Comparison of ENCODE assay signal across 23 mouse cellular contexts in the genomic region with DNA sequence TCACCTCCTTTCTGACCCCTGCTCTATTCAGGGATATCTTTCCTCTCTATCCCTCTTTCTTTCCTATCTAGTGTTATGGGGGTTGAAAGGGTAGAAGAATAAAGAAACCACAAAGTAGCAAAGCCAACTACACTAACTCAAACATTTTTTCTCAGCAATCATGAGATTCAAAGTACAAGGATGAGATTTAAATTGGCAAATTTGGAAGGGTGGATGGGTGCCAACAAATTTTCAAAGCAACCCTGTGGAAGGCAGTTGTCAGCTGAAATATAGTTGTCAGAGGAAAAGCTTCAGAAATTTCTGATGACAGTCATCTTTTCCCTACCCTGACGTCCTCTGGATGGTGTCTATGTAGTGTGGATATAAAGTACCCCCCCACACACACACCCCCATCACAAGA.
"Had no signal": no experiment of that assay in that cellular context is flagged by ENCODE, and none has a peak within 500 bp of the region (broad histone marks: within the 10 kb centered on the region; RNA-seq: fewer than 3 reads in every experiment).

No protein-coding gene starts in this region.

- ATAC-seq: intestine, embryonic 16.5 days; liver, postnatal 0 days; midbrain, embryonic 13.5 days; midbrain, embryonic 16.5 days had no signal

- H3K4me2 ChIP-seq: limb, embryonic 13.5 days; midbrain, embryonic 13.5 days; neural tube, embryonic 13.5 days had no signal

- H3K4me1 ChIP-seq: limb, embryonic 10.5 days; limb, embryonic 13.5 days; megakaryocyte, embryonic 14.5 days; midbrain, embryonic 13.5 days; neural tube, embryonic 13.5 days had no signal

- DNase-seq: kidney, adult 18-20 months; kidney, adult 9 months; kidney, postnatal 14 days; kidney, postnatal 4 days; layer of hippocampus, adult 9-11 months; liver; liver, postnatal 0 days; lung, postnatal 36 days; retina, postnatal 1 day; thymus, adult 2 months; thymus, postnatal 14 days; thymus, postnatal 4 days had no signal

- H3K4me3 ChIP-seq: limb, embryonic 10.5 days; limb, embryonic 13.5 days; megakaryocyte, embryonic 14.5 days; midbrain, embryonic 10.5 days; midbrain, embryonic 13.5 days; myocyte; neural tube, embryonic 13.5 days had no signal

- H3K36me3 ChIP-seq: limb, embryonic 10.5 days; limb, embryonic 13.5 days; midbrain, embryonic 10.5 days; midbrain, embryonic 13.5 days; neural tube, embryonic 13.5 days had no signal

- H3K9ac ChIP-seq: limb, embryonic 13.5 days; liver, embryonic 14.5 days; liver, postnatal 0 days; midbrain, embryonic 13.5 days; neural tube, embryonic 13.5 days had no signal

- H3K27ac ChIP-seq: limb, embryonic 10.5 days; limb, embryonic 13.5 days; liver, embryonic 14.5 days; midbrain, embryonic 10.5 days; midbrain, embryonic 13.5 days; neural tube, embryonic 13.5 days; stomach, postnatal 0 days had no signal

- H3K27me3 ChIP-seq: limb, embryonic 13.5 days; midbrain, embryonic 13.5 days; neural tube, embryonic 13.5 days had no signal

- H3K9me3 ChIP-seq: limb, embryonic 10.5 days; limb, embryonic 13.5 days; midbrain, embryonic 13.5 days; neural tube, embryonic 13.5 days had no signal
